Mouse (Mus musculus): ENCODE measurements at regions not wholly inside any gene's neighbourhood (a gene's known extent, or its start where the extent isn't known, plus 50 kb on each side); places are given as distances from the start of the nearest gene placed in this dataset.

DNA sequence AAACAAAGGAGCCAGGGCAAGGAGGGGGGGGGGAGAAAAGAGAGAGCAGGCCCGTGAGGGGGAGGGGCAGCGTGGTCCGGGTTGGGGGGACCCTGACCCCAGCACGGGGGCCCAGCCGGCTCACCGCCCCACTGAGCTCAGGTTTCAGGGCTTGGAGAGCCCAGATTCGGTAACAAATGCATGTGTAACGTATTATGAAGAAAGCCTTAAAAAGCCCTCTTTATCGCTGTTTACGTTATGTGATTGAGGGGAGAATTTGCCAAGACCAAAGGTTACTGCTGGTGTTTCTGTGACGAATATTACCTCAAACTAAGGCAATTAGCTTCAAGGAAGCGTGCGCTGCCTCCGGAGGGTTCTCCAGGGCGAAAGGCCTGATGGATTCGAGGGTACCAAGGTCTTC, 54.2 kb downstream of the Barx1 start:
- H3K36me3 ChIP-seq: no peaks in the 10 kb centered on the region
- 67% methylated on average over 16 of the region's 16 CpGs for WGBS
- peaks cover 8% of the 10 kb centered on the region for H3K9me3 ChIP-seq (replicated peaks)
- peaks cover 7% of the 10 kb centered on the region for H3K4me1 ChIP-seq
- no peak for DNase-seq (ENCODE audit: low spot score)
- no peak overlapping the region for H3K4me3 ChIP-seq
- no peak overlapping the region for H3K27ac ChIP-seq (replicated peaks)
- no peaks in the 10 kb centered on the region; the same call in 1 of the 2 replicates for H3K27me3 ChIP-seq (ENCODE audit: low read depth, poor library complexity, severe bottlenecking)

- 82% methylated on average over 10 of the region's 10 CpGs for WGBS
- Histone ChIP-seq H3K27ac (replicated peaks) (no peak overlapping the region), H3K9me3 (replicated peaks) (peaks cover 8% of the 10 kb centered on the region), H3K4me3 (no peak overlapping the region), H3K4me1 (peaks cover 7% of the 10 kb centered on the region), H3K36me3 (no peaks in the 10 kb centered on the region), H3K27me3 (ENCODE audit: low read depth, poor library complexity, severe bottlenecking) (peaks cover under 1% of the 10 kb centered on the region; the same call in 1 of the 2 replicates)
- DNase-seq (ENCODE audit: low spot score): no peak
Observed at GRCm38 (mm10) chr13:48717451-48717850, 54.7 kb downstream of the Barx1 start.

DNA sequence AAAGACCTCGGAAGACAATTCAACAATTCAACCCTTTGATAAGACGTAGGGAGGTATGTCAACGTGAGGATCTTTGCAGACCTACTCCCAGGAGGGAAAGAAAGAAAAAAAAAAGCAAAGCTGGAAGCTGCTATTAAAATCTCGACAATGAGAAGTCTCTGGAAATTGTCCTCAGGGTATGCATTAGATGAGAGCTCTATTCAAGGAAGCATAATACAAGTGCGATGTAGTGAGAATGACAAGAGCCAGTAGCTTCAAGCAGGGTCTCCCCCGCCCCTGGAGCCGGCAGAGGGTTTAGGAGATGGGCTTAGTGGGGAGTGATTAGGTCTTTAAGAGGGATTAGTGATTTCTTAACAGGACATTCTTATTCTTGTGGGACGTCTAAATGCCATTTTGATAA, 60.9 kb downstream of the Barx1 start:
- no peaks in the 10 kb centered on the region for H3K36me3 ChIP-seq
- peaks cover 8% of the 10 kb centered on the region for H3K9me3 ChIP-seq (replicated peaks)
- H3K4me1 ChIP-seq: peaks cover 9% of the 10 kb centered on the region
- H3K27me3 ChIP-seq (ENCODE audit: low read depth, poor library complexity, severe bottlenecking): peaks cover 53% of the 10 kb centered on the region
- no peak overlapping the region for H3K4me3 ChIP-seq
- WGBS: 17% methylated on average over 8 of the region's 8 CpGs
- no peak for DNase-seq (ENCODE audit: low spot score)
- H3K27ac ChIP-seq (replicated peaks): no peak overlapping the region

DNA sequence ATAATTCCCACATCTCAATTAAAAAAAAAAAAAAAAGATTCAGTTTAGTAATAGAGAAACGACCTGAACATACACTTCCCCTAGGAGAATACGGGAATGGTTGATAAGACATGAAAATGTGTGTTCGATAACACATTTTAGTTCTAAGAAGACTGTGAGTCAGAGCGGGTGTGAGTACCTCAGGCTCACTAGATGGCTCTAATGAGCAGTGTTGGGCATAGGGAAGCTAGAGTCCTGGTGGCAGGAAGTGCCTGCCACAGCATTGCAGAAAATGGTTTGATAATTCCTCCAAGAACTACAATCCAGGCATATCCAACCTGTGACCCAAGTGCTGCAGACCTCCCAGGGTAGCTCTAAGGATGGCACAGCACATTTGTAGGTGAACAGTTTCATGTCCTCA, 63.6 kb downstream of the Barx1 start:
- H3K27ac ChIP-seq (replicated peaks): no peak overlapping the region
- H3K27me3 ChIP-seq (ENCODE audit: low read depth, poor library complexity, severe bottlenecking): peaks cover 81% of the 10 kb centered on the region
- no peak for DNase-seq (ENCODE audit: low spot score)
- no peaks in the 10 kb centered on the region for H3K36me3 ChIP-seq
- H3K4me1 ChIP-seq: peaks cover 27% of the 10 kb centered on the region
- no peaks in the 10 kb centered on the region; the same call in 1 of the 2 replicates for H3K9me3 ChIP-seq (replicated peaks)
- 50% methylated on average over 4 of the region's 4 CpGs for WGBS
- no peak overlapping the region for H3K4me3 ChIP-seq

- Histone ChIP-seq H3K4me1 (peaks cover 32% of the 10 kb centered on the region), H3K27me3 (ENCODE audit: low read depth, poor library complexity, severe bottlenecking) (peaks cover 86% of the 10 kb centered on the region), H3K4me3 (peak overlapping the region; percentile 50), H3K36me3 (no peaks in the 10 kb centered on the region), H3K27ac (replicated peaks) (no peak overlapping the region), H3K9me3 (replicated peaks) (no peaks in the 10 kb centered on the region)
- peak; percentile 40 for DNase-seq (ENCODE audit: low spot score)
- 3% methylated on average over 50 of the region's 51 CpGs for WGBS
Observed at GRCm38 (mm10) chr13:48731046-48731996, 68.5 kb downstream of the Barx1 start.

GRCm38 (mm10) chr13:48732168-48732841, 69.5 kb downstream of the Barx1 start:
- H3K27me3 ChIP-seq (ENCODE audit: low read depth, poor library complexity, severe bottlenecking): peaks cover 85% of the 10 kb centered on the region
- H3K36me3 ChIP-seq: no peaks in the 10 kb centered on the region
- H3K4me1 ChIP-seq: peaks cover 32% of the 10 kb centered on the region
- H3K9me3 ChIP-seq (replicated peaks): no peaks in the 10 kb centered on the region
- no peak overlapping the region for H3K27ac ChIP-seq (replicated peaks)
- DNase-seq (ENCODE audit: low spot score): peak; percentile 59
- 3% methylated on average over 29 of the region's 29 CpGs for WGBS
- peak overlapping the region; percentile 50 for H3K4me3 ChIP-seq

DNA sequence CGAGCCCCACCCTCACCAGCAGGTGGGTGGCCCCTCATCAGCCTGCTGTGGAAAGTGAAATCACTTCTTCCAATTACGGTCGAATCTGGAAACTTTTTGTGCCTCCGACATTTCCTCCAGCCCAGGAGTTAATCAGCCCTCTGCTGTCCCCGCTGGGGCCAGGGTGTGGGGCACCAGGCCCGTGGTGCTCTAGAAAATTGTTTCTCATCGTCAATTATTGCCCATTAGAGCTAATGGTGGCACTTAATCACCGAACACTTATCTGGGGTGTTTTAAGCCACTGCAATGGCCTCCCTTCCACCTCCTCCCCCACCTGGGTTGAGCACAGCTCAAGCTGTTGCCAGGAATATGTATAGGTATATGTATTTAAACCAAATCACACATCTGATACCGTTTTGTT, 72.2 kb downstream of the Barx1 start:
- H3K4me3 ChIP-seq: no peak overlapping the region
- no peaks in the 10 kb centered on the region for H3K9me3 ChIP-seq (replicated peaks)
- WGBS: 87% methylated on average over 9 of the region's 9 CpGs
- peaks cover 22% of the 10 kb centered on the region for H3K4me1 ChIP-seq
- DNase-seq (ENCODE audit: low spot score): no peak
- peaks cover 66% of the 10 kb centered on the region for H3K27me3 ChIP-seq (ENCODE audit: low read depth, poor library complexity, severe bottlenecking)
- H3K36me3 ChIP-seq: no peaks in the 10 kb centered on the region
- H3K27ac ChIP-seq (replicated peaks): no peak overlapping the region

DNA sequence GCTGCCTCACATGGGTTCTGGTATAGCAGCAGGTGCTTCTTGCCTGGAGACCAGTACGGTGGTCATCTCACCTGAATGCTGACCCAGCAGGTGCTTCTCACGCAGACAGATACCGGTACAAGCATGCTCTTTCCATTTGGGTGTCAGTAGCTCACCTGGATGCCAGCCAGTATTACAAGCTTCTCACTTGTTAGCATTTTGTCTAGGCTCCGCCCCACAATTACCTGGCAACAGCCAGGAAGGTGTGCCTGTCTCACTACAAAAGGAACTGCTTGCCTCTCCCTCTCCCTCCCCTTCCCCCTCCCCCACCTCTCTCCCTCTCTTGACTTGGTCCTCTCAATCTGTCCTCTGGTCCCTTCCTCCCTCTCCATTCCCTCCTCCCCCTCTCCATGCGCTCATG, 82.8 kb downstream of the Barx1 start:
- H3K4me3 ChIP-seq: no peak overlapping the region
- DNase-seq (ENCODE audit: low spot score): no peak
- H3K27ac ChIP-seq (replicated peaks): no peak overlapping the region
- WGBS: 52% methylated on average over 5 of the region's 5 CpGs
- H3K36me3 ChIP-seq: no peaks in the 10 kb centered on the region
- no peaks in the 10 kb centered on the region for H3K9me3 ChIP-seq (replicated peaks)
- peaks cover 21% of the 10 kb centered on the region; the same call in 1 of the 2 replicates for H3K27me3 ChIP-seq (ENCODE audit: low read depth, poor library complexity, severe bottlenecking)
- no peaks in the 10 kb centered on the region for H3K4me1 ChIP-seq

GRCm38 (mm10) chr13:48746301-48746700, 83.5 kb downstream of the Barx1 start:
- no peak overlapping the region for H3K4me3 ChIP-seq
- no peaks in the 10 kb centered on the region for H3K9me3 ChIP-seq (replicated peaks)
- H3K36me3 ChIP-seq: no peaks in the 10 kb centered on the region
- DNase-seq (ENCODE audit: low spot score): no peak
- H3K4me1 ChIP-seq: no peaks in the 10 kb centered on the region
- peaks cover 21% of the 10 kb centered on the region; the same call in 1 of the 2 replicates for H3K27me3 ChIP-seq (ENCODE audit: low read depth, poor library complexity, severe bottlenecking)
- WGBS: 61% methylated on average over 7 of the region's 7 CpGs
- no peak overlapping the region for H3K27ac ChIP-seq (replicated peaks)

All from midbrain, embryonic 10.5 days (tissue).